Mouse (Mus musculus): ENCODE data around the gene Palld. TPM values are rescaled to one million over a fixed set of nuclear protein-coding genes. Genes with fewer than 3 reads are reported as not detected.

The Palld gene
- polyA plus RNA-seq, 1 experiment, result 2.7 TPM

DNA sequence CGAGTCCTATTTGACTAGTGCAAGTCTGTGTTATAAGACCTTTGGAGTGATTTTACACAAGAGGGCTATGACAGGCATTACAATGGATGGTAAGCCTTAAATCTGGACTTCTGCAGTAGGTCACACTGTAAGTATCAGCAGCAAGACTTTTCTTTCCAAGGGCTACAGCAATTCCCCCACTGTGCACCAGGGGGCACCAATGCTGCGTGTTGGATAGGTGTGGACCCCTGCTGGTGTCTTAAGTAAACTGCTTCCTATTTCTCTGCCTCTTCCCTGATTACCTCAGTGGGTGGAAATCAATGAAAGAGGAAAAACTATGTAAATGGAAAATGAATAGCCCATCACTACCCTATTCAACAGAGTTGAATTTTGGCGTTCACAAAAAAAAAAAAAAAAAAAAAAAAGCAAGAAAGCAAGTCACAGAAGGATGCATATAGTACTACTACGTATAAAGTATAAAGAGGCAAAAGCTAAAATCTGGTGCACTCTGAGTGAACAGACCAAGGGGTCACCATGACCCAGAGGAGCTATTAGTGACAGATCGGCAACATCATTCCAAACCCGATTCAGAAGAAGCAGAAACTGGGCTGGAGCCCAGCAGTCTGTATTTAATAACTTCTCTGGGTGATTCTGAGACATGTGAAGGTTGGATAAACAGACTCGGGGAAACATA is 362.5 kb downstream of the Palld start:
- H3K4me3 ChIP-seq (replicated peaks), result no peak overlapping the region
- no peaks in the 10 kb centered on the region for H3K9me3 ChIP-seq
- TF ChIP-seq FLI1 (IDR thresholded peaks at IDR 0.05; ENCODE audit: low read length) (no peak), GATA1 (IDR thresholded peaks at IDR 0.05; ENCODE audit: borderline replicate concordance, low read length) (no peak)
- no peaks in the 10 kb centered on the region for H3K4me1 ChIP-seq
- no peaks in the 10 kb centered on the region for H3K36me3 ChIP-seq (replicated peaks; ENCODE audit: low read length)
- peaks cover 12% of the 10 kb centered on the region for H3K27me3 ChIP-seq (replicated peaks)

DNA sequence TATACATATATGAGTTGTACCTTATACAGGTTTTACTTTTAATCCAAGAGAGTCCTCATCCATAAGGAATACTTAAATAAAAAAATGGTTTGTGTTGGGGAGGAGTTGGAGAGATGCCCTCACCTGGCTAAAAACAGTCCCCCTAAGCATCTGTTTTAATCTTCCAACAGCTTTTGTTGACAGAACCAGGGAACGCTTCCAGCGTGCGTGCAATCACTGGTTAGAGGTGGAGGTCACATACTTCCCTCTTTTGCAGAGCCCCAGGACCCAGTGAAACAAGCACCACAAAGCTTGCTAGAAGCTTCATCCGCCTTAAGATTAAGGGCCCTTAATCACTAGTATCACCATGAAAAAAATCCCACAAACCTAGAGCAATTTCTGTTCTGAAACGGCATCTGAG is 365.0 kb downstream of the Palld start:
- peaks cover 9% of the 10 kb centered on the region for H3K27me3 ChIP-seq (replicated peaks)
- H3K36me3 ChIP-seq (replicated peaks; ENCODE audit: low read length), result no peaks in the 10 kb centered on the region
- H3K4me3 ChIP-seq (replicated peaks), result no peak overlapping the region
- no peaks in the 10 kb centered on the region for H3K9me3 ChIP-seq
- H3K4me1 ChIP-seq, result peaks cover 6% of the 10 kb centered on the region
- TF ChIP-seq GATA1 (IDR thresholded peaks at IDR 0.05; ENCODE audit: borderline replicate concordance, low read length) (no peak), FLI1 (IDR thresholded peaks at IDR 0.05; ENCODE audit: low read length) (no peak)

DNA sequence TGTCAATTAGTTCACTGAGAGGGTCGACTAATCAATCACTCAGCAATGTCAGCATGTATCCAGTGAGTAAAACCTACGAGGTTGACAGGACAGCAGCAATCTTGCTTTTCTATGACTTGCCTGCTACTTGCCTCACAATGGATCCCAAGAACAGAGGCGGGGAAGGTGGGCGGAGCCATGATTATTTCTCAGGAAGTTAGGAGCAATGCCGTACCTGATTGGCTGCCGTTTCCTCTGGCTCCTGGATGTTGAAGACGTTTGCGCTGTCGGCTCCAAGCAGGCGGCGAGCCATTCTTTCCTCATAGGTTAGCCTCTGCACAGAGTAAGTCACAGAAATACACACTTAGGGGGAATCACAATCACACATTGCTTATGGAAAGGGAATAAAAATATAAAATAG is 367.0 kb downstream of the Palld start:
- H3K4me1 ChIP-seq, result peaks cover 6% of the 10 kb centered on the region
- no peak for TF ChIP-seq GATA1 (IDR thresholded peaks at IDR 0.05; ENCODE audit: borderline replicate concordance, low read length)
- TF ChIP-seq FLI1 (IDR thresholded peaks at IDR 0.05; ENCODE audit: low read length), result no peak
- no peaks in the 10 kb centered on the region for H3K36me3 ChIP-seq (replicated peaks; ENCODE audit: low read length)
- peaks cover 8% of the 10 kb centered on the region for H3K27me3 ChIP-seq (replicated peaks)
- H3K4me3 ChIP-seq (replicated peaks), result no peak overlapping the region
- H3K9me3 ChIP-seq, result no peaks in the 10 kb centered on the region

DNA sequence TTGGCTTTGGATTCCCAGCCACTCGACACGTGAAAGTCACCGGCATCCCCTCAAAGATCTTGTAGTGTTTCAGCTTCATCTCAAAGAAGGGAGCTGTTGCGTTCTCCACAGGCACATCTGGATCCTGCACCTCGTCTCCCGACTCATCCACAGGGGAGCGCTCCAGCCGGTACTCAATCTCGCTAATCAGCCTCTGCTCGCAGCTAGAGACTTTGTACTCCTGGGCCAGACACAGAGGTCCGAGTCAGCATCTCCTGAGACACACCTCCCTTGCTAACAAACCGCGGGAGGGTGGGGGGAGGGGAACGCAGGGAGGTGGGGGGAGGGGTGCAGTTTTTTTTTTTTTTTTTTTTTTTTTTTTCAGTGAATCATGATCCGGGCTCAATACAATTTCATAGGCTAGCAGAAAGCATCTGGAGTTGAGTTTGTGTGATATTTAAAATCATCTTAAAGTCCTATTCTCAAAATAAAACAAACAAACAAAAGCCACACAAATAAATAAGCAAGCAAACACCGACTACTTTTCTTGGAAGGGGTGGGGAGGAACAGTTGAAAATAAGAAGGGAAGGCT is 369.0 kb downstream of the Palld start:
- TF ChIP-seq GATA1 (IDR thresholded peaks at IDR 0.05; ENCODE audit: borderline replicate concordance, low read length), result no peak
- no peak for TF ChIP-seq FLI1 (IDR thresholded peaks at IDR 0.05; ENCODE audit: low read length)
- no peaks in the 10 kb centered on the region for H3K36me3 ChIP-seq (replicated peaks; ENCODE audit: low read length)
- H3K9me3 ChIP-seq, result no peaks in the 10 kb centered on the region
- peaks cover 6% of the 10 kb centered on the region for H3K4me1 ChIP-seq
- H3K4me3 ChIP-seq (replicated peaks), result no peak overlapping the region
- peaks cover 8% of the 10 kb centered on the region for H3K27me3 ChIP-seq (replicated peaks)

DNA sequence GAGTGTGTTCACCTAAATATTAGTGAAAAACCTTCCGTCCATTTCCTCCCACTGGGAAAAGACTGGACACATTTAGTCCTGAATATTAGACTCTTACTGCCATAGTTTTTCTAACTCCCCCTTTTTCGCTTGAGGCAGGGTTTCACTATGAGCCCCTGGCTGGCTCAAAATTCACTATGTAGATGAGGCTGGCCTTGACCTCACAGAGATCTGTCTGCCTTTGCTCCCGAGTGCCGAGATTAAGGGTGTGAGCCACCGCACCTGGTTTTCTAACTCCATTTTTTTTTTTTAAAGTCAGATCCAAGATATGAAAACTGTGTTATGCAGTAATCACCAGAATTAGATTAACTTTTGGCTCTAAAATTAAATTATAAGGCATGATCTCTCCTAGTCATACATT is 369.7 kb downstream of the Palld start:
- H3K27me3 ChIP-seq (replicated peaks), result peaks cover 5% of the 10 kb centered on the region
- H3K36me3 ChIP-seq (replicated peaks; ENCODE audit: low read length), result no peaks in the 10 kb centered on the region
- no peaks in the 10 kb centered on the region for H3K9me3 ChIP-seq
- TF ChIP-seq FLI1 (IDR thresholded peaks at IDR 0.05; ENCODE audit: low read length), result no peak
- TF ChIP-seq GATA1 (IDR thresholded peaks at IDR 0.05; ENCODE audit: borderline replicate concordance, low read length), result no peak
- peaks cover 6% of the 10 kb centered on the region for H3K4me1 ChIP-seq
- no peak overlapping the region for H3K4me3 ChIP-seq (replicated peaks)

DNA sequence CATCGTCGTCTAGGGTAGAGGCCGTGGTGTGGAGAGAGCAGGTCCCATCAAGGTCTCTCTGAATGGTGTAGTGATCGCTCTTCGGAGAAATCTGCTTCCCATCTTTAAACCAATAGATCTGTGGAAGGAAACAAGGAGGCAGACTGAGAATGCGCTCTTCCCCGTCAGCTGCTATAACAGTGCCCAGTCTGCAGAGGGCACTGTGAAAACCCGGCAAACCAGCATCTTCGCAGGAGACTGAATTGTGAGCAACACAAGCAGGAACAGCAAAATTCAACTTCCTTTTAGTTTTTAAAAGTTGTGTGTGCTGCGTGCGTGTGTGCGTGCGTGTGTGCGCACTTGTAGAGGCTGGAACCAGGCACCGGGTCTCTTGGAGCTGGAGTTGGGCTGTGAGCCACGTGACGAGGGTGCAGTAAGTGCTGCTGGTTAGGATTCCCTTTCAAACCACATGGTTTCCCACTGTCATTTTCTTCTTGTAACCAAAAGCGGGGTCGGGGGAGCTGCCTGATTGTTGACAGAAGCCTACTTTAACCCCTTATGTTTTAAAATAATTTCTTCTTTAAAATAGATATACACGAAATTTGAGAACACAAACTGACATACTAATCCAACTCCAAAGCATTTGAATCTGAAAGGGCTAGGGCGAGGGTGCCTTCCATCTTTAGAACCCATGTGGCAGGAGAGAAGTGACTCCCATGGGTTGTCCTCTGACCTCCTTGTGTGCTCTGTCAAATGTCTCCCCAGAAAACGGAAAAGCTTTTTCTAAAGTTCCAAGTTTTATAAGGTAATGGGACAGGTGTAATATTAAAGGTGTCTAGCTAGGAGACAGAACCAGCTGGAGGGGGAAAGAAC is 370.3 kb downstream of the Palld start:
- TF ChIP-seq GATA1 (IDR thresholded peaks at IDR 0.05; ENCODE audit: borderline replicate concordance, low read length), result no peak
- TF ChIP-seq FLI1 (IDR thresholded peaks at IDR 0.05; ENCODE audit: low read length), result no peak
- Histone ChIP-seq H3K4me1 (peaks cover 6% of the 10 kb centered on the region), H3K4me3 (replicated peaks) (no peak overlapping the region), H3K36me3 (replicated peaks; ENCODE audit: low read length) (no peaks in the 10 kb centered on the region), H3K9me3 (no peaks in the 10 kb centered on the region), H3K27me3 (replicated peaks) (peaks cover 5% of the 10 kb centered on the region)

DNA sequence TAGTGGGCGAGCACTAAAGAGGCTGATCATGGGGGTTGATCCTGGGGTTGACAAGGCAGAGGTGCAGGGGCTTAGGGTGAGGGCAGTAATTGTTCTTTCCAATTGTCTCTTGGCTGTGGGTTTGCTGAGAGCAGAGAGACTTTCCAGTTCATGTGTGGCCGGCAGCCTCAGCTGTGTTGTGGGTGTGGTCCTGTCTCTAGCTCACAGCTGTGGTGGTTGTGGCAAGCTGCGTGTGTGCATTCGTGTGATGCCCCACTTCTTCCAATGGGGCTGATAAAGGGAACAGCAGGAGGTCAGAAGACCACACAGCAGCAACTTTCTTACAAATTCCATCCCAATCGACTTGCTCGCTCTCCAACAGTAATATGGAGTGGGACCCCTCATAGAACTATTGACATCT is 373.8 kb downstream of the Palld start:
- Histone ChIP-seq H3K4me3 (replicated peaks) (no peak overlapping the region), H3K4me1 (no peaks in the 10 kb centered on the region; the same call in 1 of the 2 replicates), H3K36me3 (replicated peaks; ENCODE audit: low read length) (no peaks in the 10 kb centered on the region), H3K27me3 (replicated peaks) (no peaks in the 10 kb centered on the region), H3K9me3 (no peaks in the 10 kb centered on the region)
- TF ChIP-seq FLI1 (IDR thresholded peaks at IDR 0.05; ENCODE audit: low read length) (no peak), GATA1 (IDR thresholded peaks at IDR 0.05; ENCODE audit: borderline replicate concordance, low read length) (no peak)

DNA sequence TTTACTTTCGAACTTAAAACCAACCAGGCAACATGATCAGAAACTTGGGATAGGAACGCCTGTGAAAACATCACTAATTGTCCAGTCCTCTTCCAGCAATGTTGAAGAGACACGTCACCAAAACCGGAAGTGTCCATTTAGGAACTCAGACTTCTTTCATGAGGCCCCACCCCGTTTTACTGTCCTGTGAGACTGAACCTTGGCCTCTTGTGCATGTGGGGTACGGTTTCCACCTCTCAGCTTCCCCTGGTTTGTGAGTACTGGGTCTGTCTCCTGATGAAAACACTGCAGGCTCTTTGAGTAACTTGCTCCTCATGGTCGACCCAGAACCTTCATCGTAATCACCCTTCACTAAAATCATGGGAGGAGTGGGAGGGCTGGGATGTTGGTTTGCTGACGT is 374.3 kb downstream of the Palld start:
- H3K4me3 ChIP-seq (replicated peaks), result no peak overlapping the region
- H3K4me1 ChIP-seq, result no peaks in the 10 kb centered on the region; the same call in 1 of the 2 replicates
- no peaks in the 10 kb centered on the region for H3K36me3 ChIP-seq (replicated peaks; ENCODE audit: low read length)
- H3K9me3 ChIP-seq, result no peaks in the 10 kb centered on the region
- no peaks in the 10 kb centered on the region for H3K27me3 ChIP-seq (replicated peaks)
- TF ChIP-seq GATA1 (IDR thresholded peaks at IDR 0.05; ENCODE audit: borderline replicate concordance, low read length) (no peak), FLI1 (IDR thresholded peaks at IDR 0.05; ENCODE audit: low read length) (no peak)

DNA sequence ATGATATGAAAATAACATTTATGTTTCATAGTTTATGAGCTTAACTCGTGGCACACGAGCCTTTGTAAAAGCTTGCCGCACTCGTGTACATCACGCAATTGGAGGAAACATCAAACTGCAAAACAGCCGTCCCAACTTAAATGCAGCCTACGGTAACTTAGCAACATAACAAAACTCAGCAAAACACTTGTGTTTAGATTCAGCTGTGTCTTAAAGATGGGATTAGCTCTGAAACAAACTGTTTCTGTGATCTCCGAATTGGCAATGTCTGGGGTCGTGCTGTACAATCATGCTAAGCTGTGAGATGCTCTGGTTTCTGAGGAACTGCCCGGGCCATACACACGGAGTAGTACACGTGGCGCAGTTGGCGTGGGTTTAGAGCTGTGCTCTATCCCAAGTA is 375.5 kb downstream of the Palld start:
- H3K36me3 ChIP-seq (replicated peaks; ENCODE audit: low read length), result no peaks in the 10 kb centered on the region
- no peaks in the 10 kb centered on the region for H3K27me3 ChIP-seq (replicated peaks)
- no peaks in the 10 kb centered on the region for H3K9me3 ChIP-seq
- no peaks in the 10 kb centered on the region; the same call in 1 of the 2 replicates for H3K4me1 ChIP-seq
- no peak for TF ChIP-seq FLI1 (IDR thresholded peaks at IDR 0.05; ENCODE audit: low read length)
- TF ChIP-seq GATA1 (IDR thresholded peaks at IDR 0.05; ENCODE audit: borderline replicate concordance, low read length), result no peak
- no peak overlapping the region for H3K4me3 ChIP-seq (replicated peaks)

DNA sequence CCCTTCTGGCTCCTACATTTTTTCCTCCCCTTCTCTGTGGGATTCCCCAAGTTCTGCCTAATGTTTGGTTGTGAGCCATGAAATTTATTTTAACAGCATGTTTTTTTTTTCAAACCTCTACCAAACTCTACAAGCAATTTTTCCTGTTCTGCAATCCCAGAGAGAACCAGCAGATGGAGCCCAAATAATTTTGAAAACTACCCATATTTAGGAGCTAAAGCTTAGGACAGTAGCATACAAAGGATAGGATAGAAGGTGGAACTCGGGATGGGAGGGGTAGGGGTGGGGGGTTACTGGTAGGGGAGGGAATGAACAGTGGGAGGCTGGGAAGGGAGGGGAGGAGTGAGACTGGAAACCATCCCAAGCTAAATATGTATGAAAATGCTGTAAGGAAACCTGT is 380.4 kb downstream of the Palld start:
- Histone ChIP-seq H3K36me3 (replicated peaks; ENCODE audit: low read length) (no peaks in the 10 kb centered on the region), H3K4me3 (replicated peaks) (no peak overlapping the region), H3K9me3 (no peaks in the 10 kb centered on the region), H3K27me3 (replicated peaks) (no peaks in the 10 kb centered on the region), H3K4me1 (peaks cover 4% of the 10 kb centered on the region; the same call in 1 of the 2 replicates)
- TF ChIP-seq GATA1 (IDR thresholded peaks at IDR 0.05; ENCODE audit: borderline replicate concordance, low read length) (no peak), FLI1 (IDR thresholded peaks at IDR 0.05; ENCODE audit: low read length) (no peak)
